Mouse (Mus musculus): ENCODE results near the gene Fndc8. TPM values are rescaled to one million over a fixed set of nuclear protein-coding genes. Genes with fewer than 3 reads are reported as not detected.

Gene Fndc8
- polyA plus RNA-seq, 1 experiment from 2014 or later: 0.12 TPM

- 84% methylated on average over 7 of the region's 7 CpGs for WGBS
- no peak for ATAC-seq (replicated peaks; ENCODE audit: extremely low read depth, insufficient read depth, low FRiP score)
Measured at GRCm38 (mm10) chr11:82852958-82853357, 39.0 kb upstream of the Fndc8 start.

GRCm38 (mm10) chr11:82854111-82854510, 37.8 kb upstream of the Fndc8 start:
- 83% methylated on average over 6 of the region's 6 CpGs for WGBS
- H3K4me2 ChIP-seq (ENCODE audit: low read depth, low read length): no peak overlapping the region
- no peaks in the 10 kb centered on the region; the same call in 1 of the 2 replicates for H3K4me1 ChIP-seq (ENCODE audit: control insufficient read depth, insufficient read depth, low read length)
- H3K4me3 ChIP-seq (ENCODE audit: low read length): no peak overlapping the region
- no peak overlapping the region for H3K9ac ChIP-seq (ENCODE audit: low read length)
- no peaks in the 10 kb centered on the region for H3K36me3 ChIP-seq (ENCODE audit: control insufficient read depth, insufficient read depth)
- ATAC-seq (replicated peaks; ENCODE audit: extremely low read depth, insufficient read depth, low FRiP score): no peak
- H3K9me3 ChIP-seq (replicated peaks; ENCODE audit: control insufficient read depth, low read length): no peaks in the 10 kb centered on the region
- H3K27ac ChIP-seq (ENCODE audit: low read length): no peak overlapping the region
- H3K27me3 ChIP-seq (ENCODE audit: control insufficient read depth, insufficient read depth, low read length): no peaks in the 10 kb centered on the region

More at GRCm38 (mm10) chr11:82852958-82853357, 39.0 kb upstream of the Fndc8 start:
- Histone ChIP-seq H3K4me1 (ENCODE audit: control insufficient read depth, insufficient read depth, low read length) (no peaks in the 10 kb centered on the region; the same call in 1 of the 2 replicates), H3K4me2 (ENCODE audit: low read depth, low read length) (no peak overlapping the region), H3K36me3 (ENCODE audit: control insufficient read depth, insufficient read depth) (no peaks in the 10 kb centered on the region), H3K9me3 (replicated peaks; ENCODE audit: control insufficient read depth, low read length) (no peaks in the 10 kb centered on the region), H3K27ac (ENCODE audit: low read length) (no peak overlapping the region), H3K27me3 (ENCODE audit: control insufficient read depth, insufficient read depth, low read length) (no peaks in the 10 kb centered on the region), H3K4me3 (ENCODE audit: low read length) (no peak overlapping the region), H3K9ac (ENCODE audit: low read length) (no peak overlapping the region)

- Histone ChIP-seq H3K27ac (ENCODE audit: low read length) (no peak overlapping the region), H3K27me3 (ENCODE audit: control insufficient read depth, insufficient read depth, low read length) (no peaks in the 10 kb centered on the region), H3K4me3 (ENCODE audit: low read length) (no peak overlapping the region), H3K36me3 (ENCODE audit: control insufficient read depth, insufficient read depth) (no peaks in the 10 kb centered on the region), H3K4me2 (ENCODE audit: low read depth, low read length) (no peak overlapping the region), H3K4me1 (ENCODE audit: control insufficient read depth, insufficient read depth, low read length) (no peaks in the 10 kb centered on the region; the same call in 1 of the 2 replicates), H3K9me3 (replicated peaks; ENCODE audit: control insufficient read depth, low read length) (no peaks in the 10 kb centered on the region), H3K9ac (ENCODE audit: low read length) (no peak overlapping the region)
- WGBS: 82% methylated on average over 9 of the region's 9 CpGs
- no peak for ATAC-seq (replicated peaks; ENCODE audit: extremely low read depth, insufficient read depth, low FRiP score)
Measured at GRCm38 (mm10) chr11:82855327-82855973, 36.5 kb upstream of the Fndc8 start.

GRCm38 (mm10) chr11:82856032-82856431, 35.9 kb upstream of the Fndc8 start:
- H3K9me3 ChIP-seq (replicated peaks; ENCODE audit: control insufficient read depth, low read length): no peaks in the 10 kb centered on the region
- H3K27me3 ChIP-seq (ENCODE audit: control insufficient read depth, insufficient read depth, low read length): no peaks in the 10 kb centered on the region
- no peak overlapping the region for H3K9ac ChIP-seq (ENCODE audit: low read length)
- ATAC-seq (replicated peaks; ENCODE audit: extremely low read depth, insufficient read depth, low FRiP score): no peak
- H3K27ac ChIP-seq (ENCODE audit: low read length): no peak overlapping the region
- no peaks in the 10 kb centered on the region for H3K36me3 ChIP-seq (ENCODE audit: control insufficient read depth, insufficient read depth)
- 77% methylated on average over 10 of the region's 10 CpGs for WGBS
- H3K4me2 ChIP-seq (ENCODE audit: low read depth, low read length): no peak overlapping the region
- no peak overlapping the region for H3K4me3 ChIP-seq (ENCODE audit: low read length)
- H3K4me1 ChIP-seq (ENCODE audit: control insufficient read depth, insufficient read depth, low read length): no peaks in the 10 kb centered on the region; the same call in 1 of the 2 replicates

GRCm38 (mm10) chr11:82857307-82857848, 34.5 kb upstream of the Fndc8 start:
- H3K9ac ChIP-seq (ENCODE audit: low read length): no peak overlapping the region
- H3K36me3 ChIP-seq (ENCODE audit: control insufficient read depth, insufficient read depth): no peaks in the 10 kb centered on the region
- no peaks in the 10 kb centered on the region for H3K9me3 ChIP-seq (replicated peaks; ENCODE audit: control insufficient read depth, low read length)
- peaks cover 4% of the 10 kb centered on the region; the same call in 1 of the 2 replicates for H3K4me1 ChIP-seq (ENCODE audit: control insufficient read depth, insufficient read depth, low read length)
- no peak overlapping the region for H3K4me3 ChIP-seq (ENCODE audit: low read length)
- H3K4me2 ChIP-seq (ENCODE audit: low read depth, low read length): no peak overlapping the region
- peak overlapping the region; percentile 36; the same call in 1 of the 2 replicates for H3K27ac ChIP-seq (ENCODE audit: low read length)
- H3K27me3 ChIP-seq (ENCODE audit: control insufficient read depth, insufficient read depth, low read length): no peaks in the 10 kb centered on the region
- ATAC-seq (replicated peaks; ENCODE audit: extremely low read depth, insufficient read depth, low FRiP score): no peak
- 71% methylated on average over 13 of the region's 13 CpGs for WGBS

- Histone ChIP-seq H3K27ac (ENCODE audit: low read length) (no peak overlapping the region), H3K4me3 (ENCODE audit: low read length) (no peak overlapping the region), H3K36me3 (ENCODE audit: control insufficient read depth, insufficient read depth) (no peaks in the 10 kb centered on the region), H3K9ac (ENCODE audit: low read length) (no peak overlapping the region), H3K4me1 (ENCODE audit: control insufficient read depth, insufficient read depth, low read length) (peaks cover 7% of the 10 kb centered on the region), H3K27me3 (ENCODE audit: control insufficient read depth, insufficient read depth, low read length) (no peaks in the 10 kb centered on the region), H3K9me3 (replicated peaks; ENCODE audit: control insufficient read depth, low read length) (no peaks in the 10 kb centered on the region), H3K4me2 (ENCODE audit: low read depth, low read length) (no peak overlapping the region)
- WGBS: 74% methylated on average over 6 of the region's 6 CpGs
- 0 out of 2 replicates have a peak, but pooled peaks have one; percentile 37 for ATAC-seq (replicated peaks; ENCODE audit: extremely low read depth, insufficient read depth, low FRiP score)
Measured at GRCm38 (mm10) chr11:82860759-82861158, 31.2 kb upstream of the Fndc8 start.

GRCm38 (mm10) chr11:82861558-82861957, 30.4 kb upstream of the Fndc8 start:
- H3K9ac ChIP-seq (ENCODE audit: low read length): no peak overlapping the region
- no peaks in the 10 kb centered on the region for H3K36me3 ChIP-seq (ENCODE audit: control insufficient read depth, insufficient read depth)
- WGBS: 65% methylated on average over 8 of the region's 8 CpGs

GRCm38 (mm10) chr11:82862638-82863037, 29.3 kb upstream of the Fndc8 start:
- H3K9ac ChIP-seq (ENCODE audit: low read length): no peak overlapping the region
- no peaks in the 10 kb centered on the region for H3K27me3 ChIP-seq (ENCODE audit: control insufficient read depth, insufficient read depth, low read length)
- H3K4me3 ChIP-seq (ENCODE audit: low read length): no peak overlapping the region
- WGBS: 77% methylated on average over 9 of the region's 9 CpGs
- peaks cover 7% of the 10 kb centered on the region for H3K4me1 ChIP-seq (ENCODE audit: control insufficient read depth, insufficient read depth, low read length)
- no peak overlapping the region for H3K27ac ChIP-seq (ENCODE audit: low read length)
- H3K36me3 ChIP-seq (ENCODE audit: control insufficient read depth, insufficient read depth): no peaks in the 10 kb centered on the region
- H3K4me2 ChIP-seq (ENCODE audit: low read depth, low read length): no peak overlapping the region
- no peak for ATAC-seq (replicated peaks; ENCODE audit: extremely low read depth, insufficient read depth, low FRiP score)
- H3K9me3 ChIP-seq (replicated peaks; ENCODE audit: control insufficient read depth, low read length): no peaks in the 10 kb centered on the region

More at GRCm38 (mm10) chr11:82861558-82861957, 30.4 kb upstream of the Fndc8 start:
- Histone ChIP-seq H3K4me2 (ENCODE audit: low read depth, low read length) (no peak overlapping the region), H3K27me3 (ENCODE audit: control insufficient read depth, insufficient read depth, low read length) (no peaks in the 10 kb centered on the region), H3K4me3 (ENCODE audit: low read length) (no peak overlapping the region), H3K4me1 (ENCODE audit: control insufficient read depth, insufficient read depth, low read length) (peaks cover 7% of the 10 kb centered on the region), H3K27ac (ENCODE audit: low read length) (no peak overlapping the region), H3K9me3 (replicated peaks; ENCODE audit: control insufficient read depth, low read length) (no peaks in the 10 kb centered on the region)
- no peak for ATAC-seq (replicated peaks; ENCODE audit: extremely low read depth, insufficient read depth, low FRiP score)

GRCm38 (mm10) chr11:82863059-82863458, 28.9 kb upstream of the Fndc8 start:
- no peak for ATAC-seq (replicated peaks; ENCODE audit: extremely low read depth, insufficient read depth, low FRiP score)
- Histone ChIP-seq H3K4me2 (ENCODE audit: low read depth, low read length) (no peak overlapping the region), H3K4me3 (ENCODE audit: low read length) (no peak overlapping the region), H3K27ac (ENCODE audit: low read length) (no peak overlapping the region), H3K27me3 (ENCODE audit: control insufficient read depth, insufficient read depth, low read length) (no peaks in the 10 kb centered on the region), H3K36me3 (ENCODE audit: control insufficient read depth, insufficient read depth) (no peaks in the 10 kb centered on the region), H3K9ac (ENCODE audit: low read length) (no peak overlapping the region), H3K9me3 (replicated peaks; ENCODE audit: control insufficient read depth, low read length) (no peaks in the 10 kb centered on the region), H3K4me1 (ENCODE audit: control insufficient read depth, insufficient read depth, low read length) (peaks cover 7% of the 10 kb centered on the region)
- WGBS: 88% methylated on average over 2 of the region's 2 CpGs
